Mouse (Mus musculus) forebrain, embryonic 16.5 days (tissue): ENCODE data around the gene Arhgef16. TPM values are rescaled to one million over a fixed set of nuclear protein-coding genes. Genes with fewer than 3 reads are reported as not detected.

Experiments used
- ATAC-seq: fragments of 200-750 bp; cut with Nextera tagmentation; 2 replicates; pipeline ENCODE4 v1.8.0; 2017; ENCODE audit warnings: mild to moderate bottlenecking, moderate library complexity
- H3K27ac ChIP-seq: fragments of 300-500 bp; sonication (generic); 2 replicates; pipeline ENCODE4 v1.5.1; 2014; ENCODE audit warnings: low read length, control low read depth
- H3K27me3 ChIP-seq: fragments of 300-500 bp; sonication (generic); replicated peaks from 2 replicates; pipeline ENCODE4 v1.6.1; 2014; ENCODE audit warnings: low read length; ENCODE audit not compliant: control insufficient read depth, insufficient read depth
- H3K36me3 ChIP-seq: fragments of 300-500 bp; sonication (generic); 2 replicates; pipeline ENCODE4 v1.6.1; 2014; ENCODE audit not compliant: control insufficient read depth, insufficient read depth
- H3K4me1 ChIP-seq: fragments of 300-500 bp; sonication (generic); replicated peaks from 2 replicates; pipeline ENCODE4 v1.6.1; 2014; ENCODE audit warnings: low read length; ENCODE audit not compliant: control insufficient read depth, insufficient read depth
- H3K4me2 ChIP-seq: fragments of 300-500 bp; sonication (generic); 2 replicates; pipeline ENCODE4 v1.6.1; 2014; ENCODE audit warnings: mild to moderate bottlenecking, low read length, control low read depth
- H3K4me3 ChIP-seq: fragments of 300-500 bp; sonication (generic); replicated peaks from 2 replicates; pipeline ENCODE4 v1.5.1; 2014; ENCODE audit warnings: mild to moderate bottlenecking, low read length, control low read depth
- H3K9ac ChIP-seq: fragments of 300-500 bp; sonication (generic); replicated peaks from 2 replicates; pipeline ENCODE4 v1.6.1; 2014; ENCODE audit warnings: low read depth, low read length, control low read depth
- H3K9me3 ChIP-seq: fragments of 300-500 bp; sonication (generic); 2 replicates; pipeline ENCODE4 v1.6.1; 2016; ENCODE audit warnings: low read length; ENCODE audit not compliant: control insufficient read depth
- WGBS: fragments of 180-500 bp; shearing (Covaris S2); extraction: QIAGEN DNeasy Blood & Tissue Kit; methylation state at CpG from one replicate; pipeline ENCODE4 v1.1.7; 2014; 5-methylcytosine and 5-hydroxymethylcytosine counted together
- polyA plus RNA-seq: library from polyadenylated mRNA; unstranded; fragments of >200 nt; fragmentation: Nextera tagmentation; extraction: Ambion mirVana; gene quantifications from 2 replicates; pipeline ENCODE4 v1.2.1, GENCODE M21; 2015

The Arhgef16 gene
- polyA plus RNA-seq, 1 experiment from 2014 or later, result 0.89 TPM

GRCm38 (mm10) chr4:154262071-154262470 is 39.4 kb downstream of the Arhgef16 start:
- no peaks in the 10 kb centered on the region for H3K36me3 ChIP-seq
- H3K27ac ChIP-seq, result no peak overlapping the region
- H3K9ac ChIP-seq, result no peak overlapping the region
- 57% methylated on average over 4 of the region's 4 CpGs for WGBS
- H3K4me1 ChIP-seq, result no peaks in the 10 kb centered on the region
- H3K27me3 ChIP-seq, result no peaks in the 10 kb centered on the region
- H3K9me3 ChIP-seq, result peaks cover 4% of the 10 kb centered on the region; the same call in 1 of the 2 replicates
- no peak overlapping the region for H3K4me2 ChIP-seq
- H3K4me3 ChIP-seq, result no peak overlapping the region
- ATAC-seq, result no peak

GRCm38 (mm10) chr4:154260755-154261154 is 40.7 kb downstream of the Arhgef16 start:
- Histone ChIP-seq H3K9ac (no peak overlapping the region), H3K4me1 (no peaks in the 10 kb centered on the region), H3K4me2 (no peak overlapping the region), H3K36me3 (no peaks in the 10 kb centered on the region), H3K27ac (no peak overlapping the region), H3K9me3 (peaks cover 4% of the 10 kb centered on the region; the same call in 1 of the 2 replicates), H3K27me3 (no peaks in the 10 kb centered on the region), H3K4me3 (no peak overlapping the region)
- no peak for ATAC-seq
- 96% methylated on average over 5 of the region's 5 CpGs for WGBS

- H3K4me3 ChIP-seq, result no peak overlapping the region
- H3K9ac ChIP-seq, result no peak overlapping the region
- H3K27me3 ChIP-seq, result no peaks in the 10 kb centered on the region
- H3K27ac ChIP-seq, result no peak overlapping the region
- 85% methylated on average over 20 of the region's 20 CpGs for WGBS
- H3K4me2 ChIP-seq, result no peak overlapping the region
- H3K4me1 ChIP-seq, result no peaks in the 10 kb centered on the region; the same call in 1 of the 2 replicates
- H3K36me3 ChIP-seq, result no peaks in the 10 kb centered on the region
- ATAC-seq, result no peak
- no peaks in the 10 kb centered on the region for H3K9me3 ChIP-seq
These were observed 48.8 kb downstream of the Arhgef16 start for GRCm38 (mm10) chr4:154252537-154253255.

GRCm38 (mm10) chr4:154249316-154249715 is 52.2 kb downstream of the Arhgef16 start:
- peak; percentile 27; the same call in 1 of the 2 replicates for ATAC-seq
- Histone ChIP-seq H3K36me3 (no peaks in the 10 kb centered on the region), H3K9me3 (no peaks in the 10 kb centered on the region), H3K4me3 (no peak overlapping the region), H3K9ac (no peak overlapping the region; the same call in 1 of the 2 replicates), H3K27ac (no peak overlapping the region), H3K27me3 (no peaks in the 10 kb centered on the region), H3K4me1 (no peaks in the 10 kb centered on the region; the same call in none of the 2 replicates), H3K4me2 (peak overlapping the region; percentile 16)
- WGBS, result 57% methylated on average over 8 of the region's 8 CpGs

GRCm38 (mm10) chr4:154248092-154248805 is 53.2 kb downstream of the Arhgef16 start:
- WGBS, result 73% methylated on average over 21 of the region's 21 CpGs

GRCm38 (mm10) chr4:154247207-154248091 is 54.0 kb downstream of the Arhgef16 start:
- Histone ChIP-seq H3K4me1 (no peaks in the 10 kb centered on the region; the same call in 1 of the 2 replicates), H3K9me3 (no peaks in the 10 kb centered on the region), H3K27ac (no peak overlapping the region), H3K9ac (no peak overlapping the region), H3K27me3 (no peaks in the 10 kb centered on the region), H3K4me2 (no peak overlapping the region), H3K4me3 (no peak overlapping the region), H3K36me3 (no peaks in the 10 kb centered on the region)
- 56% methylated on average over 22 of the region's 22 CpGs for WGBS
- ATAC-seq, result no peak

More at GRCm38 (mm10) chr4:154248092-154248805, 53.2 kb downstream of the Arhgef16 start:
- ATAC-seq, result no peak
- Histone ChIP-seq H3K4me1 (no peaks in the 10 kb centered on the region; the same call in none of the 2 replicates), H3K9me3 (no peaks in the 10 kb centered on the region), H3K4me2 (no peak overlapping the region), H3K27me3 (no peaks in the 10 kb centered on the region), H3K27ac (no peak overlapping the region), H3K9ac (no peak overlapping the region), H3K4me3 (no peak overlapping the region), H3K36me3 (no peaks in the 10 kb centered on the region)

GRCm38 (mm10) chr4:154246115-154247040 is 55.1 kb downstream of the Arhgef16 start:
- Histone ChIP-seq H3K4me2 (no peak overlapping the region), H3K27me3 (no peaks in the 10 kb centered on the region), H3K36me3 (no peaks in the 10 kb centered on the region), H3K4me1 (no peaks in the 10 kb centered on the region; the same call in 1 of the 2 replicates), H3K27ac (no peak overlapping the region), H3K9ac (no peak overlapping the region), H3K9me3 (no peaks in the 10 kb centered on the region), H3K4me3 (no peak overlapping the region)
- no peak for ATAC-seq
- WGBS, result 8% methylated on average over 17 of the region's 19 CpGs

- H3K4me2 ChIP-seq, result no peak overlapping the region
- H3K4me1 ChIP-seq, result no peaks in the 10 kb centered on the region; the same call in 1 of the 2 replicates
- no peaks in the 10 kb centered on the region for H3K36me3 ChIP-seq
- no peak overlapping the region for H3K9ac ChIP-seq
- H3K4me3 ChIP-seq, result no peak overlapping the region
- no peaks in the 10 kb centered on the region for H3K27me3 ChIP-seq
- no peak overlapping the region for H3K27ac ChIP-seq
- ATAC-seq, result no peak
- 58% methylated on average over 7 of the region's 7 CpGs for WGBS
- no peaks in the 10 kb centered on the region for H3K9me3 ChIP-seq
These were observed 56.1 kb downstream of the Arhgef16 start for GRCm38 (mm10) chr4:154245342-154245741.
